Mouse (Mus musculus): ENCODE data around the gene Cinp. TPM values are rescaled to one million over a fixed set of nuclear protein-coding genes. Genes with fewer than 3 reads are reported as not detected.

Gene Cinp
- polyA plus RNA-seq, 1 experiment from 2014 or later: 49.3 TPM

DNA sequence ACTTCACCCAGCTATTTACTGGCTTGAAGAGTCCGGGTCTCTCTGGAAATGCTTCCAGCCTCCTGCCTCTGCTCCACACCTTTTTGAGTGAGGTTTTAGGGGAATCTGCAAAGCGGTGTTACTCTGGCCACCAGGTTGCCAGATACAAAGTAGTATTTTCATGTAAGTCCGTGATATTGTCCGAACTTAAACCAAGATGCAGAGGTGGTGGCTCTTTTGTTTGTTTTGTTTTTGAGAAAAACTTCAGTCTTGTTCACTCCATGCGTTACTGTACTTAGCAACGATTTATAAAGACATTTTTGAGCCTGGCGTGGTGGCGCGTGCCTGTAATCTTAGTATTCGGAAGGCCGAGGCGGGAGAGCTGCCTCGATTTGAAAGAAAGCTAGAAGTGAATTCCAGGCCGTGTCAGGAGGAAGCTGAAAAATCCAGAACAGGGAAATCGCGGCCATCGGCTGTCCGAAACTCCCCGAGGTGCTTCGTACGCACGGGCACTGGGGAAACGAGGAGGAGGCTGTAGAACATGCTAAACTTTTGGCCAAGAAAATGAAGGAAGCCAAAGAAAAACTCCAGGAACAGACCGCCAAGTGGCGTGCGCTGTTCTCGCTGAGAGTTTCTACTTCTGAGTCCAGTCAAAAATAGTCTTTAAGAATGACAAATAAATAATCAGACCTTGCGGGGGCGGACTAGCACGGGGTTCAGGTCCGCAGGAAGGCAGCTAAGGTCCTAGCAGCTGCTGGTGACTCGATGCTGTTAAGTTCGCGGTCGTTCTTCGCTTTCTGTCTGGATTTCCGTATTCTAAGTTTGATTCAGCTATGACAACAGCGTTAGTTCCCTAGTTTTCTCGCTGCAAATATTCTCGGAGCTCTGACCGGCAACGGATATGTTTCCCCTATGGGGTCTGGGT, 44.5 kb downstream of the Cinp start:
- ATAC-seq (ENCODE audit: low read depth): peak; percentile 28
- Histone ChIP-seq H3K4me3 (ENCODE audit: low read depth, low read length) (peak overlapping the region; percentile 70), H3K9ac (ENCODE audit: low read depth, low read length) (peak overlapping the region; percentile 62), H3K27ac (ENCODE audit: low read length) (peak overlapping the region; percentile 69), H3K36me3 (ENCODE audit: control insufficient read depth, insufficient read depth) (no peaks in the 10 kb centered on the region), H3K9me3 (replicated peaks; ENCODE audit: control insufficient read depth, low read length) (no peaks in the 10 kb centered on the region), H3K27me3 (ENCODE audit: control insufficient read depth, insufficient read depth, low read depth, low read length) (peaks cover 4% of the 10 kb centered on the region), H3K4me1 (ENCODE audit: control insufficient read depth, low read depth, low read length) (peaks cover 27% of the 10 kb centered on the region), H3K4me2 (ENCODE audit: low read depth, low read length) (peak overlapping the region; percentile 87)
- under 1% methylated on average over 42 of the region's 42 CpGs for WGBS (ENCODE audit: insufficient replicate concordance)

GRCm38 (mm10) chr12:110843194-110844048, 45.5 kb downstream of the Cinp start:
- H3K4me2 ChIP-seq (ENCODE audit: low read depth, low read length): peak overlapping the region; percentile 87
- H3K27me3 ChIP-seq (ENCODE audit: control insufficient read depth, insufficient read depth, low read depth, low read length): peaks cover 4% of the 10 kb centered on the region
- no peaks in the 10 kb centered on the region for H3K9me3 ChIP-seq (replicated peaks; ENCODE audit: control insufficient read depth, low read length)
- peak overlapping the region; percentile 70 for H3K4me3 ChIP-seq (ENCODE audit: low read depth, low read length)
- 16% methylated on average over 32 of the region's 32 CpGs for WGBS (ENCODE audit: insufficient replicate concordance)
- H3K4me1 ChIP-seq (ENCODE audit: control insufficient read depth, low read depth, low read length): peaks cover 27% of the 10 kb centered on the region
- H3K27ac ChIP-seq (ENCODE audit: low read length): no peak overlapping the region
- H3K9ac ChIP-seq (ENCODE audit: low read depth, low read length): peak overlapping the region; percentile 62
- H3K36me3 ChIP-seq (ENCODE audit: control insufficient read depth, insufficient read depth): no peaks in the 10 kb centered on the region
- ATAC-seq (ENCODE audit: low read depth): 0 out of 2 replicates have a peak, but pooled peaks have one; percentile 10

- 60% methylated on average over 5 of the region's 5 CpGs for WGBS (ENCODE audit: insufficient replicate concordance)
- Histone ChIP-seq H3K27ac (ENCODE audit: low read length) (no peak overlapping the region), H3K36me3 (ENCODE audit: control insufficient read depth, insufficient read depth) (no peaks in the 10 kb centered on the region), H3K4me3 (ENCODE audit: low read depth, low read length) (no peak overlapping the region), H3K4me2 (ENCODE audit: low read depth, low read length) (no peak overlapping the region), H3K9ac (ENCODE audit: low read depth, low read length) (no peak overlapping the region), H3K27me3 (ENCODE audit: control insufficient read depth, insufficient read depth, low read depth, low read length) (peaks cover 7% of the 10 kb centered on the region), H3K9me3 (replicated peaks; ENCODE audit: control insufficient read depth, low read length) (no peaks in the 10 kb centered on the region), H3K4me1 (ENCODE audit: control insufficient read depth, low read depth, low read length) (peaks cover 27% of the 10 kb centered on the region)
- no peak for ATAC-seq (ENCODE audit: low read depth)
Observed at GRCm38 (mm10) chr12:110841731-110842493, 47.0 kb downstream of the Cinp start.

GRCm38 (mm10) chr12:110840348-110841198, 48.4 kb downstream of the Cinp start, which contains the start of gene Mok:
Mok (minus strand) TSS chr12:110840939.
- Histone ChIP-seq H3K36me3 (ENCODE audit: control insufficient read depth, insufficient read depth) (no peaks in the 10 kb centered on the region), H3K9me3 (replicated peaks; ENCODE audit: control insufficient read depth, low read length) (no peaks in the 10 kb centered on the region), H3K4me1 (ENCODE audit: control insufficient read depth, low read depth, low read length) (peaks cover 19% of the 10 kb centered on the region), H3K4me2 (ENCODE audit: low read depth, low read length) (peak within 1 kb of the TSS; percentile 92), H3K27ac (ENCODE audit: low read length) (no peak within 1 kb of the TSS), H3K27me3 (ENCODE audit: control insufficient read depth, insufficient read depth, low read depth, low read length) (peaks cover 8% of the 10 kb centered on the region), H3K4me3 (ENCODE audit: low read depth, low read length) (peak within 1 kb of the TSS; percentile 83), H3K9ac (ENCODE audit: low read depth, low read length) (peak within 1 kb of the TSS; percentile 72)
- peak; percentile 33 for ATAC-seq (ENCODE audit: low read depth)
- under 1% methylated on average over 71 of the region's 71 CpGs for whole genome bisulfite sequencing (ENCODE audit: insufficient replicate concordance)

DNA sequence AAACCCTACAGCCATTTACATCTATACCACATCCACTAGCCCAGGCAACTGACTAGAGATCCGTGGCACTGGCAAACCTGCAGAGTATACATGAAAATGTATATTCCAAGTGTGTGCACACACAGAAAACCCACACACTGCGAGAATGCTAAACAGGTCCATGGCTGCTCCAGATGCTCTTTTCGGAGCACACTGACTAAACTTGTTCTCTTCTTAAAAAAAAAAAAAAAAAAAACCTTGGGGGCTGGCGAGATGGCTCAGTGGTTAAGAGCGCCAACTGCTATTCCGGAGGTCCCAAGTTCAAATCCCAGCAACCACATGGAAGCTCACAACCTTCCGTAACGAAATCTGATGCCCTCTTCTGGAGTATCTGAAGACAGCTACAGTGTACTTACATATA, 51.1 kb downstream of the Cinp start:
- ATAC-seq (ENCODE audit: low read depth): no peak
- no peak overlapping the region for H3K9ac ChIP-seq (ENCODE audit: low read depth, low read length)
- H3K4me1 ChIP-seq (ENCODE audit: control insufficient read depth, low read depth, low read length): peaks cover 7% of the 10 kb centered on the region
- no peak overlapping the region for H3K27ac ChIP-seq (ENCODE audit: low read length)
- H3K36me3 ChIP-seq (ENCODE audit: control insufficient read depth, insufficient read depth): no peaks in the 10 kb centered on the region
- peaks cover 8% of the 10 kb centered on the region for H3K27me3 ChIP-seq (ENCODE audit: control insufficient read depth, insufficient read depth, low read depth, low read length)
- H3K9me3 ChIP-seq (replicated peaks; ENCODE audit: control insufficient read depth, low read length): no peaks in the 10 kb centered on the region
- no peak overlapping the region for H3K4me3 ChIP-seq (ENCODE audit: low read depth, low read length)
- 77% methylated on average over 8 of the region's 8 CpGs for WGBS (ENCODE audit: insufficient replicate concordance)
- H3K4me2 ChIP-seq (ENCODE audit: low read depth, low read length): no peak overlapping the region

GRCm38 (mm10) chr12:110837192-110837841, 51.6 kb downstream of the Cinp start:
- no peak overlapping the region for H3K9ac ChIP-seq (ENCODE audit: low read depth, low read length)

DNA sequence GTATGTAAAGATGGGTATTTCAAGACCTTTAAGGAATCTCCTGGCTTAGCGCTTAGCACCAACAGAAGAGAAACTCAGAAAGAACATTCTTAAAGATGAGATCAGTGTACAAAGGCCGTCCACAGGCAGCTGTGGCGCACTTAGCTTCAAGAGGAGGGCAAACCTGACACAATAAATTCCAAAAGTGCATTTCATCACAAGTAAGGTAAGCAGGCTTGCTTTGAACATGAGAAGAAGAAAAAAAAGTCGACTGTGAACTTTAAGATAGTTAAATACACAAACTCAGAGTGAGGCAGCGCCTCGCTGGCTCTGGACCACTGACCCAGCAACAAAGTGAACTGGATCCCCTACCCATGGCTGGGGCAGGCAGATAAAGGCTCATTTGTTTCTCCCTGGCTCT, 52.2 kb downstream of the Cinp start:
- H3K9ac ChIP-seq (ENCODE audit: low read depth, low read length): no peak overlapping the region
- H3K4me1 ChIP-seq (ENCODE audit: control insufficient read depth, low read depth, low read length): peaks cover 7% of the 10 kb centered on the region
- ATAC-seq (ENCODE audit: low read depth): no peak
- H3K27me3 ChIP-seq (ENCODE audit: control insufficient read depth, insufficient read depth, low read depth, low read length): peaks cover 8% of the 10 kb centered on the region
- no peak overlapping the region for H3K4me2 ChIP-seq (ENCODE audit: low read depth, low read length)
- 58% methylated on average over 6 of the region's 6 CpGs for WGBS (ENCODE audit: insufficient replicate concordance)
- H3K9me3 ChIP-seq (replicated peaks; ENCODE audit: control insufficient read depth, low read length): no peaks in the 10 kb centered on the region
- H3K36me3 ChIP-seq (ENCODE audit: control insufficient read depth, insufficient read depth): no peaks in the 10 kb centered on the region
- no peak overlapping the region for H3K27ac ChIP-seq (ENCODE audit: low read length)
- no peak overlapping the region for H3K4me3 ChIP-seq (ENCODE audit: low read depth, low read length)

More at GRCm38 (mm10) chr12:110837192-110837841, 51.6 kb downstream of the Cinp start:
- H3K4me3 ChIP-seq (ENCODE audit: low read depth, low read length): no peak overlapping the region
- no peak overlapping the region for H3K4me2 ChIP-seq (ENCODE audit: low read depth, low read length)
- H3K27me3 ChIP-seq (ENCODE audit: control insufficient read depth, insufficient read depth, low read depth, low read length): peaks cover 8% of the 10 kb centered on the region
- no peak overlapping the region for H3K27ac ChIP-seq (ENCODE audit: low read length)
- peaks cover 7% of the 10 kb centered on the region for H3K4me1 ChIP-seq (ENCODE audit: control insufficient read depth, low read depth, low read length)
- WGBS (ENCODE audit: insufficient replicate concordance): 33% methylated on average over 5 of the region's 5 CpGs
- no peaks in the 10 kb centered on the region for H3K9me3 ChIP-seq (replicated peaks; ENCODE audit: control insufficient read depth, low read length)
- no peaks in the 10 kb centered on the region for H3K36me3 ChIP-seq (ENCODE audit: control insufficient read depth, insufficient read depth)
- no peak for ATAC-seq (ENCODE audit: low read depth)
